Mouse (Mus musculus) urinary bladder, postnatal 10 days (tissue): ENCODE results near the gene Grtp1.

Experiments
- DNase-seq: peaks from one replicate; pipeline ENCODE4 v3.0.0; 2022; ENCODE audit warnings: low spot score

Gene Grtp1

GRCm38 (mm10) chr8:13200301-13201012 lies at the start of gene Grtp1:
TSS of gene Grtp1 (minus strand) at chr8:13200620.
- DNase-seq = no peak

GRCm38 (mm10) chr8:13244343-13244880 lies 44.0 kb upstream of the Grtp1 start:
- no peak for DNase-seq

- DNase-seq = no peak
These were observed 42.8 kb upstream of the Grtp1 start for GRCm38 (mm10) chr8:13242985-13243870.

- DNase-seq = no peak
These were observed 40.3 kb upstream of the Grtp1 start for GRCm38 (mm10) chr8:13240691-13241090.

GRCm38 (mm10) chr8:13240055-13240454 lies 39.6 kb upstream of the Grtp1 start:
- DNase-seq = no peak

- DNase-seq = no peak
These were observed 34.4 kb upstream of the Grtp1 start for GRCm38 (mm10) chr8:13234803-13235202.

GRCm38 (mm10) chr8:13230471-13230870 lies 30.1 kb upstream of the Grtp1 start:
- no peak for DNase-seq

- no peak for DNase-seq
These were observed 29.4 kb upstream of the Grtp1 start for GRCm38 (mm10) chr8:13229802-13230201.

GRCm38 (mm10) chr8:13228923-13229610 lies 28.6 kb upstream of the Grtp1 start:
- DNase-seq = no peak

GRCm38 (mm10) chr8:13227184-13227583 lies 26.8 kb upstream of the Grtp1 start:
- no peak for DNase-seq

GRCm38 (mm10) chr8:13226288-13226687 lies 25.9 kb upstream of the Grtp1 start:
- no peak for DNase-seq

- DNase-seq = no peak
These were observed 24.0 kb upstream of the Grtp1 start for GRCm38 (mm10) chr8:13224426-13224825.

GRCm38 (mm10) chr8:13218441-13218840 lies 18.0 kb upstream of the Grtp1 start:
- DNase-seq = no peak

- DNase-seq = no peak
These were observed 17.6 kb upstream of the Grtp1 start for GRCm38 (mm10) chr8:13217986-13218385.

GRCm38 (mm10) chr8:13217093-13217492 lies 16.7 kb upstream of the Grtp1 start:
- DNase-seq = no peak

GRCm38 (mm10) chr8:13216386-13216785 lies 16.0 kb upstream of the Grtp1 start:
- DNase-seq = no peak

- peak; percentile 66 for DNase-seq
These were observed 13.3 kb upstream of the Grtp1 start for GRCm38 (mm10) chr8:13213479-13214268.

GRCm38 (mm10) chr8:13209770-13210169 lies 9.3 kb upstream of the Grtp1 start:
- DNase-seq = no peak

GRCm38 (mm10) chr8:13208627-13209355 lies 8.4 kb upstream of the Grtp1 start:
- DNase-seq = no peak

- DNase-seq = no peak
These were observed 5.9 kb upstream of the Grtp1 start for GRCm38 (mm10) chr8:13206290-13206689.

GRCm38 (mm10) chr8:13205311-13205710 lies 4.9 kb upstream of the Grtp1 start:
- DNase-seq = no peak
